Mouse (Mus musculus): ENCODE data around the gene Ccdc158. TPM values are rescaled to one million over a fixed set of nuclear protein-coding genes. Genes with fewer than 3 reads are reported as not detected.

Ccdc158 gene
- total RNA-seq, 2 experiments from 2014 or later, result 0.50 to 0.74 TPM

DNA sequence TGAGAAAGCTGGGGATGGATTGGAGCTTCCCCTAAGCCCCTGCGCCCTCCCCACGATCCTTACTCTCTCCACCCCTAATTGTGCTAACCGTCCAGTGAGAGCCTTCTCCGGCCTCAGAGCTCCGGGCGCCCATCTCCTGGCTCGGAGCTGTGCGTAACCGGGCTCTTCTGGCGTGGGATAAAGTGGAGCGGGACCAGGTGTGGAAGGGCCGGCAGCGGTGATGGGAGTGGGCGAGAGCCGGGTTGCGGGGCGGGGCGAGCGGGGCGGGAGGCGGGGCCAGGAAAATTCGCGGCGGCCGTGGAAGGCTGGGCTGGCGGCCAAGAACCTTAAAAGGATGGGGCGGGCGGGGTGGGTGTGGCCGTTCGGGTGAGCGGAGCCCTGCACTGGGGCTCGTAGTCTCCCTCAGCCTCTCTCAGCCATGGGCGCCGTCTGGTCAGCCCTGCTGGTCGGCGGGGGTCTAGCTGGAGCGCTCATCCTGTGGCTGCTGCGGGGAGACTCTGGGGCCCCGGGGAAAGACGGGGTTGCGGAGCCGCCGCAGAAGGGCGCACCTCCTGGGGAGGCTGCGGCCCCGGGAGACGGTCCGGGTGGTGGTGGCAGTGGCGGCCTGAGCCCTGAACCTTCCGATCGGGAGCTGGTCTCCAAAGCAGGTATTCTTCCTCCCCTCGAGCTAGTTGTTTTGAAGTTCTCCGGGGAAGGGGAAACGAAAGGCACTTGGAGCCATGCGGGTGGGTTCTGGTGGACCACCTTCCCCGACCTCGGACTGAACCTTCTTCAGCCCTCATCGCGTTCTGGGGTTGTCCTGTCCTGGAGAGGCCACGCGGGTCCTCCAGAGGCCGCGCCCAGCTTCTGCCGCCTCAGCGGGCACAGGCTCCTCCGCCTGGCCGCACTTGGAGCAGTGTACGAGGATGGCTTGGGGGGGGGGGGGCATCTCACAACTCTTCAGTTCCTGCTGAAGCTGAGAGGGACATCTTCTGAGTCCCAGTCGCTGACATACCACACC, 72.1 kb downstream of the Ccdc158 start, which contains the start of gene Stbd1:
Gene Stbd1, plus strand, starts transcription at position 351 of the 1,000 bp plus-strand sequence.
- peak; percentile 27 to 54 for DNase-seq (ENCODE audit: low spot score in 2 of 2)

DNA sequence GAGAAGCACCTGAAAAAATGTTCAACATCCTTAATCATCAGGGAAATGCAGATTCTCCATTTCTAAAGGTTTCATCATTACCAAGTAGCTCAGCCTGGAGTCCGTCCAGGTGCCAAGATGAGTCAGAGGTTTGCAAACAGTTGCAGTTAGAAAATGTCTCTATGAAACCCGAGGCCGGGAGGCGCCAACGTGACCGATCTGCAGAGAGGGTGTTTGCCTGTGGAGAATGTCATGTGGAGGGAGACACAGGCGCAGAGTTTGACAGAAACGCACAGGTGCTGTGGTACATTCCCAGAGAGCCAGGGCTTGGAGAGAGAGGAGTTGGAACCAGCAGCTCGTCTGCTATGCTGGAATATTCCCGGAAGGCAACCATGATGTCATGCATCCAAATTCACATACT, 76.0 kb downstream of the Ccdc158 start:
- DNase-seq (ENCODE audit: low spot score in 2 of 2), result no peak

- no peak for DNase-seq (ENCODE audit: low spot score in 2 of 2)
Observed at GRCm38 (mm10) chr5:92596865-92597264, 78.2 kb downstream of the Ccdc158 start.

GRCm38 (mm10) chr5:92595026-92595425, 80.0 kb downstream of the Ccdc158 start:
- DNase-seq (ENCODE audit: low spot score in 2 of 2), result no peak

DNA sequence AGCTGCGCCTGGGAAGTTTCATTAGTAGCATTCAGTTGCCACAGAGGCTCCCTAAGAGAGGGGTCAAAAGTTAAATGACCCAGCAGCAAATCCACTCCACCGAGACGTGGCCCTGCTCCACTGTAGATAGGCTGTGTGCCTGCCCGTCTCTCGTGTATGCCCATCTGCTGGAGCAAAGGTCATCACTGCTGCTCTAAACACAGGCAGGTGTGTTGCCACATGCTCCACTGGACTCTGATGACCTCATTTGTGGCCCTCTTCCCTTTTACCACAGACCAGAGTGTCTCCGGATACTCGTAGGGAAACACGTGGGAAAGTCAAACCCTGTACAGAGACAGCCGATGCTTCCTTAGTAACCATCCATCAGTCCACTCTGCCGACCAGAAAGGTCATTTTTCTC, 89.1 kb downstream of the Ccdc158 start:
- DNase-seq (ENCODE audit: low spot score in 2 of 2), result no peak

DNA sequence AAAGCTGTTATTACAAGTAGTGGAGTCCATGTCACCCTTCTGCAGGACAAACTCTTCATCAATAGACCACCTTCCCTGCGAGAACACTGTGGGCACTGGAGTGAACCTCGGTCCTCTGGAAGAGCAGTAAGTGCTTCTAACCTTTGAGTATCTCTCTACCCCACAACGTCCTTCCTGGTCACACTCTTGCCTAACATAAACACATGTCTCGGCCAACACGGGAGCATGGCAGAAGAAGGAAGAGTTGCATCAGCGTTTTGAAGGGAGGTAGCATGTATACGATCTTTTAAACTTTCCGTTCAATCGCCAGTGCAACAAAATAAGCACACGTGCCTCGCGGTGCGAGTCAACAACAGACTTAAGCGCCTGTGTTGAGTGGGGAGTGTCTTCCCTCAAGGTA, 95.5 kb downstream of the Ccdc158 start:
- DNase-seq (ENCODE audit: low spot score in 2 of 2), result no peak

DNA sequence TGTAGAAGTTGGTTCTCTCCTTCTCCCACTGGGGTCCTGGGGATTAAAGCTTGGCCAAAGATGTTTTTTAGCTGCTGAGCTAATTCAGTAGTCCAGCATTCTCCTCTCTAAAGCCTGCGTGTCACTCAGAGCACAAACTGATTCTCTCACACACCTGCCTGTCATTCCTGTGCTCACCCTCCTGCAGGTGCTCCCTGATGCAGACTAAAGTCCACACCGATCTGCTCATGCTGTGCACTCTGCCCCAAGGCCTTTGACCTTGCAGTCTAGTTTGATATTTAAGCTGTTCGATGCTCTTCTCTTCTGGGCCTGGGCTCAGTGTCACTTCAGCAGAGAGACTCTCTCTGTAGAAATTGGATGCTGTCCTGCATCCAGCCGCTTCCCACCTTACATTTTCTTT, 103.8 kb downstream of the Ccdc158 start:
- DNase-seq (ENCODE audit: low spot score in 2 of 2), result no peak

GRCm38 (mm10) chr5:92562002-92562401, 113.1 kb downstream of the Ccdc158 start:
- no peak for DNase-seq (ENCODE audit: low spot score in 2 of 2)

GRCm38 (mm10) chr5:92560201-92560600, 114.9 kb downstream of the Ccdc158 start:
- no peak for DNase-seq (ENCODE audit: low spot score in 2 of 2)

Other genes with a start within 250 kb of the Ccdc158 start
- gene Nup54, start 240.1 kb downstream of the Ccdc158 start, total RNA-seq (2021), result 10 to 100 TPM; 33.9 to 41.7 TPM
- gene Scarb2, start 168.4 kb downstream of the Ccdc158 start, total RNA-seq (2021), result 10 to 100 TPM; 96.3 to 98.5 TPM
- gene Fam47e, start 120.2 kb downstream of the Ccdc158 start, total RNA-seq (2021), result under 1 TPM; 0.30 to 0.80 TPM
- 1 to 10 TPM in 1 of 2 experiments, under 1 TPM in 1; 0.98 to 1.7 TPM for gene Stbd1, start 72.2 kb downstream of the Ccdc158 start, total RNA-seq (2021)
- gene Shroom3, start 8.2 kb upstream of the Ccdc158 start, total RNA-seq (2021), result 1 to 10 TPM; 2.5 to 3.8 TPM